Mouse (Mus musculus) mature B cell (primary cell): Measurements from ENCODE around the gene Esm1.
"Not testable (repeated sequence)": the region's sequence is repeated elsewhere in the genome, so short reads cannot be mapped to it uniquely, and the experiment has no call there.

ENCODE experiments used
- in situ Hi-C: fragments of 300-500 bp; cut with MboI; formaldehyde crosslinking; loops from 2 replicates; pipeline ENCODE4 v1.14.3; 2019

Gene Esm1

GRCm38 (mm10) chr13:113227666-113228463 is 18.4 kb downstream of the Esm1 start:
- in situ Hi-C loops = no loop called here

- in situ Hi-C loops = no loop called here
Measured at GRCm38 (mm10) chr13:113242129-113242528, 32.7 kb downstream of the Esm1 start.

- in situ Hi-C loops = no loop called here
Measured at GRCm38 (mm10) chr13:113245025-113245424, 35.6 kb downstream of the Esm1 start.

- in situ Hi-C loops = not testable (repeated sequence)
Measured at GRCm38 (mm10) chr13:113252580-113252979, 43.1 kb downstream of the Esm1 start.

GRCm38 (mm10) chr13:113256766-113257165 is 47.3 kb downstream of the Esm1 start:
- in situ Hi-C loops = no loop called here

GRCm38 (mm10) chr13:113257190-113257589 is 47.7 kb downstream of the Esm1 start:
- in situ Hi-C loops = no loop called here

GRCm38 (mm10) chr13:113259237-113259636 is 49.8 kb downstream of the Esm1 start:
- in situ Hi-C loops = no loop called here

- in situ Hi-C loops = no loop called here
Measured at GRCm38 (mm10) chr13:113262822-113263221, 53.4 kb downstream of the Esm1 start.

GRCm38 (mm10) chr13:113265257-113265656 is 55.8 kb downstream of the Esm1 start:
- in situ Hi-C loops = no loop called here

GRCm38 (mm10) chr13:113266495-113266951 is 57.1 kb downstream of the Esm1 start:
- in situ Hi-C loops = no loop called here

- in situ Hi-C loops = no loop called here
Measured at GRCm38 (mm10) chr13:113267204-113267603, 57.7 kb downstream of the Esm1 start.
